Mouse (Mus musculus): ENCODE measurements around the gene Lcn2.

- TF ChIP-seq POLR2A (IDR thresholded peaks at IDR 0.05; ENCODE audit: extremely low read depth, insufficient read depth, low read length): no peak
- no peak for TF ChIP-seq CTCF (IDR thresholded peaks at IDR 0.05; ENCODE audit: low read depth, low read length)
Observed at GRCm38 (mm10) chr2:32352151-32353006, 35.7 kb downstream of the Lcn2 start, which contains the start of gene Ciz1.

All from liver, adult 2 months (tissue).